ENCODE assay signal across 9 mouse cellular contexts in the genomic region with DNA sequence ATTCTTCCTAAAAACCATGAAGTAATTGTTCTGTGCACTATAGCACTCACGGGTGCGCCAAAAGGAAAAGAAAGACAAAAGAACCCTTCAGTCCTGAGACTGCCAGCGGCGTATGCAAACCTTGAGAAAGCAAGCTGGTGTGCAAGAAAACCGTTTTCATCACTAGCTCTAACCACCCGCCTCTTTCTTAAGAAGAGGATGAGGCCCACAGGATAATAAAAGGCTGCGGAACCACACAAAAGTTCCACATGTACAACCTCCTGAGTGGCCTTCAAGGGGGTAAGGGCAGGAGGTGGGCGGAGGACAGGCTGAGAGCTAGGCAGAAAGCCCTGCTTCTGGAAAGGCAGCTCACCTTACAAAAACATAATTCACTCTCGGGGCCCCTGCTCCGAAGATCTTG.
DNase-seq lines count a peak whose midpoint lies in the region; ATAC-seq and TF ChIP-seq lines count a peak whose summit lies in the region.
"Had no signal": no experiment of that assay in that cellular context is flagged by ENCODE, and none has a peak within 500 bp of the region (broad histone marks: within the 10 kb centered on the region; RNA-seq: fewer than 3 reads in every experiment).

No protein-coding gene starts in this region.

- H3K9me3 ChIP-seq in E14TG2a.4 (ENCODE audit: low read length): no peaks in the 10 kb centered on the region
- H3K9me3 ChIP-seq in forebrain, embryonic 14.5 days (replicated peaks; ENCODE audit: control insufficient read depth, low read length): no peaks in the 10 kb centered on the region
- no peaks in the 10 kb centered on the region for H3K9me3 ChIP-seq in liver, embryonic 13.5 days (replicated peaks)

- intact Hi-C loops in gastrocnemius, adult 2 months (cut with DNase I): no loop called here
- intact Hi-C loops in gastrocnemius, postnatal 14 days (cut with DNase I; ENCODE audit: low total_unique reads): no loop called here

- H3K36me3 ChIP-seq in E14TG2a.4 (ENCODE audit: insufficient read depth, low read length): no peaks in the 10 kb centered on the region
- no peaks in the 10 kb centered on the region for H3K36me3 ChIP-seq in forebrain, embryonic 14.5 days (ENCODE audit: control insufficient read depth, insufficient read depth, low read length)
- no peaks in the 10 kb centered on the region for H3K36me3 ChIP-seq in liver, embryonic 13.5 days

- peak overlapping the region; percentile 63 for H3K4me3 ChIP-seq in gastrocnemius, adult 2 months
- peak overlapping the region; percentile 74 for H3K4me3 ChIP-seq in E14TG2a.4 (replicated peaks; ENCODE audit: low read length)
- peak overlapping the region; percentile 10 for H3K4me3 ChIP-seq in forebrain, embryonic 14.5 days (ENCODE audit: low read depth, low read length)
- peak overlapping the region; percentile 41 for H3K4me3 ChIP-seq in liver, embryonic 13.5 days (replicated peaks)
- H3K4me3 ChIP-seq: megakaryocyte, embryonic 14.5 days had no signal

- H3K4me2 ChIP-seq in forebrain, embryonic 14.5 days (ENCODE audit: low read length): peak overlapping the region; percentile 50
- H3K4me2 ChIP-seq in liver, embryonic 13.5 days: peak overlapping the region; percentile 52

- under 1% methylated on average over 10 of the region's 10 CpGs for WGBS in forebrain, embryonic 14.5 days
- 9% methylated on average over 10 of the region's 10 CpGs for WGBS in liver, embryonic 13.5 days (ENCODE audit: insufficient replicate concordance)

- H3K4me1 ChIP-seq in E14TG2a.4 (replicated peaks; ENCODE audit: low read depth, low read length): peaks cover 34% of the 10 kb centered on the region
- peaks cover 23% of the 10 kb centered on the region for H3K4me1 ChIP-seq in forebrain, embryonic 14.5 days (ENCODE audit: control insufficient read depth, insufficient read depth, low read length)
- H3K4me1 ChIP-seq in liver, embryonic 13.5 days (replicated peaks): 0 out of 2 replicates have a peak, but pooled peaks cover 2% of the 10 kb centered on the region
- H3K4me1 ChIP-seq: megakaryocyte, embryonic 14.5 days had no signal

- DNase-seq in gastrocnemius, adult 2 months: no peak
- DNase-seq in gastrocnemius, postnatal 14 days: no peak
- peak; percentile 78 for DNase-seq in forebrain, embryonic 14.5 days (ENCODE audit: low spot score)
- no peak for DNase-seq in liver, embryonic 13.5 days
- no peak for DNase-seq in MN1 (ENCODE audit: low spot score)
- DNase-seq in cerebellum, adult 9-11 months: no peak

- H3K9ac ChIP-seq in forebrain, embryonic 14.5 days (ENCODE audit: low read length): peak overlapping the region; percentile 17
- H3K9ac ChIP-seq in liver, embryonic 13.5 days: no peak overlapping the region

- no peak overlapping the region for H3K27ac ChIP-seq in gastrocnemius, adult 2 months
- H3K27ac ChIP-seq in forebrain, embryonic 14.5 days (ENCODE audit: low read depth, low read length): peak overlapping the region; percentile 93
- no peak overlapping the region for H3K27ac ChIP-seq in liver, embryonic 13.5 days

- H3K27me3 ChIP-seq in E14TG2a.4 (ENCODE audit: insufficient read depth, low read length): peaks cover 43% of the 10 kb centered on the region
- no peaks in the 10 kb centered on the region for H3K27me3 ChIP-seq in forebrain, embryonic 14.5 days (replicated peaks; ENCODE audit: control insufficient read depth, insufficient read depth, low read length)
- peaks cover 5% of the 10 kb centered on the region; the same call in 1 of the 2 replicates for H3K27me3 ChIP-seq in liver, embryonic 13.5 days

- no peak for TF ChIP-seq CTCF in gastrocnemius, adult 2 months (IDR thresholded peaks at IDR 0.05)
- no peak for TF ChIP-seq CTCF in E14TG2a.4 (conservative IDR thresholded peaks at IDR 0.05; ENCODE audit: low read length)

- peak; percentile 55 for ATAC-seq in forebrain, embryonic 14.5 days
- ATAC-seq in liver, embryonic 13.5 days (ENCODE audit: low read depth): no peak
- no peak for ATAC-seq in cerebellum, adult (ENCODE audit: insufficient number of reproducible peaks, low FRiP score, low TSS enrichment)

Comparison
In these comparisons a context has a peak if more than half of its experiments do, and no peak if none do; other contexts are left out.
1. H3K4me3 ChIP-seq: peak in every context shown above with its lines; median percentile 74 in E14TG2a.4; 63 in gastrocnemius, adult 2 months; 41 in liver, embryonic 13.5 days; 10 in forebrain, embryonic 14.5 days.